Mouse (Mus musculus): ENCODE results near the gene Tent4b.

DNA sequence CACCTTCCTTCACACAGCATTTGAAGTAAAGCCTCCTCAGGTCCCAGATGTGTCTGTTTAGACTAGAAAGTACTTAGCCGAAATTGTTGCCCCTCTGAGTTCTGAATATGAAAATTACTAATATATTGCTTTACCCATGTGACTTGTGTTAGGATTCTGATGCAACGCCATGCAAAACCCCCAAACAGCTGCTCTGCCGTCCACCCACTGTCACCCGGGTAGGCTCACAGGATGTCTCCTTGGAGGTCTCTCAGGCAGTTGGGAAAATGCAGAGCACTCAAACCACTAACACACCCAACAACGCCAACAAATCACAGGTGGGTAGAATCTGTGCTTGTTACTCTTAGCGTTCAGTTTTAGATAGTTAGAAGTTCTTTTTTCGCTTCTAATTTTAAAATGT lies 55.9 kb downstream of the Tent4b start:
- TF ChIP-seq CTCF (IDR thresholded peaks at IDR 0.05; ENCODE audit: low read depth, low read length) = no peak
- TF ChIP-seq POLR2A (IDR thresholded peaks at IDR 0.05; ENCODE audit: borderline replicate concordance, low read depth, low read length) = no peak
